ENCODE assay signal across 13 mouse cellular contexts in genomic region chr16:97659225-97659658, GRCm38 (mm10). TPM values are rescaled to one million over a fixed set of nuclear protein-coding genes. Genes with fewer than 3 reads are reported as not detected.
DNase-seq lines count a peak whose midpoint lies in the region; ATAC-seq and TF ChIP-seq lines count a peak whose summit lies in the region.
"Had no signal": no experiment of that assay in that cellular context is flagged by ENCODE, and none has a peak within 500 bp of the region (broad histone marks: within the 10 kb centered on the region; RNA-seq: fewer than 3 reads in every experiment).

No protein-coding gene starts in this region.

- no peaks in the 10 kb centered on the region for H3K27me3 ChIP-seq in hindbrain, postnatal 0 days (ENCODE audit: insufficient read depth, low read length)
- no peaks in the 10 kb centered on the region for H3K27me3 ChIP-seq in hindbrain, embryonic 12.5 days
- H3K27me3 ChIP-seq in kidney, embryonic 15.5 days: no peaks in the 10 kb centered on the region
- H3K27me3 ChIP-seq in midbrain, embryonic 12.5 days: peaks cover 19% of the 10 kb centered on the region
- H3K27me3 ChIP-seq: neural tube, embryonic 13.5 days had no signal

- H3K9ac ChIP-seq in hindbrain, postnatal 0 days (replicated peaks; ENCODE audit: low read length): no peak overlapping the region
- H3K9ac ChIP-seq in hindbrain, embryonic 12.5 days: no peak overlapping the region
- H3K9ac ChIP-seq in kidney, embryonic 15.5 days: no peak overlapping the region
- no peak overlapping the region for H3K9ac ChIP-seq in midbrain, embryonic 12.5 days (replicated peaks)
- H3K9ac ChIP-seq: hindbrain, embryonic 14.5 days; neural tube, embryonic 13.5 days had no signal

- ATAC-seq in hindbrain, postnatal 0 days: 0 out of 2 replicates have a peak, but pooled peaks have one; percentile 18
- ATAC-seq in hindbrain, embryonic 12.5 days (ENCODE audit: low FRiP score): no peak; the same call in 1 of the 2 replicates
- ATAC-seq in kidney, embryonic 15.5 days (replicated peaks; ENCODE audit: low FRiP score): peak; percentile 95
- peak; percentile 79 for ATAC-seq in midbrain, embryonic 12.5 days (ENCODE audit: low FRiP score, low read depth)

- H3K27ac ChIP-seq in hindbrain, postnatal 0 days: no peak overlapping the region
- H3K27ac ChIP-seq in hindbrain, embryonic 12.5 days: no peak overlapping the region
- peak overlapping the region; percentile 80 for H3K27ac ChIP-seq in kidney, embryonic 15.5 days
- no peak overlapping the region for H3K27ac ChIP-seq in midbrain, embryonic 12.5 days (replicated peaks)
- H3K27ac ChIP-seq: hindbrain, embryonic 14.5 days; neural tube, embryonic 13.5 days had no signal

- no peaks in the 10 kb centered on the region for H3K4me1 ChIP-seq in hindbrain, postnatal 0 days (ENCODE audit: insufficient read depth, low read length)
- peaks cover 4% of the 10 kb centered on the region; the same call in 1 of the 2 replicates for H3K4me1 ChIP-seq in hindbrain, embryonic 12.5 days
- peaks cover 14% of the 10 kb centered on the region for H3K4me1 ChIP-seq in kidney, embryonic 15.5 days
- H3K4me1 ChIP-seq in midbrain, embryonic 12.5 days: peaks cover 12% of the 10 kb centered on the region

- H3K4me3 ChIP-seq in hindbrain, postnatal 0 days (ENCODE audit: low read length): no peak overlapping the region
- H3K4me3 ChIP-seq in hindbrain, embryonic 12.5 days: no peak overlapping the region
- no peak overlapping the region for H3K4me3 ChIP-seq in kidney, embryonic 15.5 days (replicated peaks)
- H3K4me3 ChIP-seq in midbrain, embryonic 12.5 days: no peak overlapping the region
- H3K4me3 ChIP-seq: neural tube, embryonic 13.5 days had no signal

- H3K36me3 ChIP-seq in hindbrain, postnatal 0 days (ENCODE audit: insufficient read depth, low read length): no peaks in the 10 kb centered on the region
- H3K36me3 ChIP-seq in hindbrain, embryonic 12.5 days: no peaks in the 10 kb centered on the region
- H3K36me3 ChIP-seq in kidney, embryonic 15.5 days: no peaks in the 10 kb centered on the region
- H3K36me3 ChIP-seq in midbrain, embryonic 12.5 days: no peaks in the 10 kb centered on the region
- H3K36me3 ChIP-seq: neural tube, embryonic 13.5 days had no signal

- no peak for TF ChIP-seq CTCF in hindbrain, postnatal 0 days (IDR thresholded peaks at IDR 0.05; ENCODE audit: low read depth)

- 15% methylated on average over 1 of the region's 1 CpGs for WGBS in hindbrain, postnatal 0 days
- WGBS in hindbrain, embryonic 12.5 days: 0% methylated on average over 1 of the region's 1 CpGs
- WGBS in kidney, embryonic 15.5 days: 10% methylated on average over 1 of the region's 1 CpGs
- 5% methylated on average over 1 of the region's 1 CpGs for WGBS in midbrain, embryonic 12.5 days

- H3K4me2 ChIP-seq in hindbrain, postnatal 0 days (ENCODE audit: low read depth, low read length): no peak overlapping the region
- H3K4me2 ChIP-seq in hindbrain, embryonic 12.5 days (replicated peaks): no peak overlapping the region
- H3K4me2 ChIP-seq in kidney, embryonic 15.5 days: no peak overlapping the region
- no peak overlapping the region for H3K4me2 ChIP-seq in midbrain, embryonic 12.5 days (replicated peaks)
- H3K4me2 ChIP-seq: hindbrain, embryonic 14.5 days; neural tube, embryonic 13.5 days had no signal

- DNase-seq in hindbrain, postnatal 0 days (ENCODE audit: low spot score): no peak
- DNase-seq in embryo, embryonic 11 days: peak; percentile 32
- no peak for DNase-seq in ovary, postnatal 36 days (ENCODE audit: low spot score)
- no peak for DNase-seq in thymus, postnatal 10 days (ENCODE audit: low spot score in 2 of 2)
- no peak for DNase-seq in urinary bladder, postnatal 4 days (ENCODE audit: low spot score in 2 of 2)
- DNase-seq: adrenal gland, adult 8-10 months had no signal

- no peaks in the 10 kb centered on the region for H3K9me3 ChIP-seq in hindbrain, postnatal 0 days (ENCODE audit: low read length)
- no peaks in the 10 kb centered on the region for H3K9me3 ChIP-seq in hindbrain, embryonic 12.5 days (replicated peaks)
- no peaks in the 10 kb centered on the region for H3K9me3 ChIP-seq in kidney, embryonic 15.5 days (replicated peaks)
- H3K9me3 ChIP-seq in midbrain, embryonic 12.5 days: no peaks in the 10 kb centered on the region
- H3K9me3 ChIP-seq: neural tube, embryonic 13.5 days had no signal

RNA-seq across cellular contexts. Expression of gene Tmprss2, which starts 48.2 kb away (rescaled TPM):
- not detected in 2 replicates for total RNA-seq in hindbrain, postnatal 0 days (2014; rRNA removed)
- 0.04 and 0.30 TPM in 2 replicates for polyA plus RNA-seq in hindbrain, postnatal 0 days (2015; fragmentation: Nextera tagmentation; extraction: Ambion mirVana)
- polyA plus RNA-seq in hindbrain, embryonic 12.5 days (2016; fragmentation: Nextera tagmentation; extraction: Ambion mirVana): 0.38 and 0.41 TPM in 2 replicates
- 31.9 and 32.5 TPM in 2 replicates for polyA plus RNA-seq in kidney, embryonic 15.5 days (2015; fragmentation: Nextera tagmentation; extraction: Ambion mirVana)
- 0.48 and 0.55 TPM in 2 replicates for polyA plus RNA-seq in midbrain, embryonic 12.5 days (2016; fragmentation: Nextera tagmentation; extraction: Ambion mirVana)
- total RNA-seq: gastrocnemius, adult 8-10 months had no signal
- polyA plus RNA-seq: C2C12; hindbrain, embryonic 14.5 days; neural tube, embryonic 13.5 days had no signal

Comparison
In these comparisons a context has a peak if more than half of its experiments do, and no peak if none do; other contexts are left out.
1. RNA of gene Tmprss2, which starts 48.2 kb away (polyA plus RNA-seq): 31.9 to 32.5 TPM in kidney, embryonic 15.5 days; 0.48 to 0.55 TPM in midbrain, embryonic 12.5 days, 0.38 to 0.41 TPM in hindbrain, embryonic 12.5 days and 0.04 to 0.30 TPM in hindbrain, postnatal 0 days; every median in the first group is over 10 times any median in the second.